Mouse (Mus musculus): ENCODE results near the gene 1700028K03Rik.
A peak's percentile ranks its signal among the peaks of the same experiment; 100 is the strongest.

The 1700028K03Rik gene

DNA sequence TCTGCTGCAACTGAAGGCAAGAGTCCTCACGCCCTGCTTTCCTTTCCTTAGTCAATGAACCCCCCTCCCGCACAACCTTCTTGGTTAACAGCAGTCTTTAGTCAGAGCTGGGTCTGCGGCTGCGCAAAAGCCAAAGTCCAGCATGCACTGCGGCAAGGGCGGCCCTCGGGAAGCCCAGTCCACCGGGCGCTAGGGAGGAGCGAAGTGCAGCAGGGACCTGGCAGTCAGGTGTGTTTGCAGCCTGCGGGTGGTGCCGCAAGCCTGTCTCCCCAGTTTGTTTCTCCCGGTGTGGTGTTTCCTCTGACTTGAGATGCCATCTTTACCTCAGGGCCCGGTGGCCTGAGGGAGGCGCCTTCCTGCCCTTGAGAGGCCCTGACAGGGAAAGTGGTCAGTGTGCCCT is at the start of gene 1700028K03Rik:
1700028K03Rik (plus strand) TSS at position 129 of the 400 bp plus-strand sequence.
- no peak for DNase-seq

DNA sequence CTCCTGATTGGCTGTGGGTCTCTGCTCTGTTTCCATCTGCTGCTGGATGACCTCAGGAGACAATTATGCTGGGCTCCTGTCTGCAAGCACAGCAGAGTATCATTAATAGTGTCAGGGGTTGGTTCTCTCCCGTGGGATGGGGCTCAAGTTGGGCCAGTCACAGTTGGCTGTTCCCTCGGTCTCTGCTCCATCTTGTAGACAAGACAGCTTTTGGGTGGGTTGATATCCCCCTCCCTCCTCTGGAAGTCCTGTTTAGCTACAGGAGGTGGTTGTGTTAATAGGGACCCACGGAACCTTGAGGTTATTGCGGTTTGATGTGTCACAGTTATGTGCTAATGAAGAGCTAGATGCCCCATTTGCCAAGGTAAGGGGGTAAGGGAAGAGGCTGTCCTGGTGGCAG is 45.5 kb upstream of the 1700028K03Rik start:
- DNase-seq, result no peak

DNA sequence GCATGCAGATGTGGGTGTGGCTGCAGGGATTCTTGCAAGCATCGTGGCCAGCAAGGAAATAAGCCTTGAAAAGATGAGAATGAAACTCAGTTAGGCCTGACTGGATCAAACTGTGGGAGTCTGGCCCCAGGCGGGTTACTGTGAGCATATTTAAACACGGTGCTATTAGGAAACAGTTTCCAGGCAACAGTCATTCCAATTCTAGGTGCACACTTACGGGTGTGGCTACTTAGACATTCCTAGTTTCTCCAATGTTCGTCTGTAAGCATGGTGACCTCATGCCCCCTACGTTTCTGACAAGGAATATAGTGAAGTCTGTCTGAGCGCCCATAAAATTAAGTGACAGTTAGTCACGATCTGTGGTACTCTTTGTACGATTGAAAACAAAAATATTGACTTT is 43.5 kb upstream of the 1700028K03Rik start:
- DNase-seq, result no peak

DNA sequence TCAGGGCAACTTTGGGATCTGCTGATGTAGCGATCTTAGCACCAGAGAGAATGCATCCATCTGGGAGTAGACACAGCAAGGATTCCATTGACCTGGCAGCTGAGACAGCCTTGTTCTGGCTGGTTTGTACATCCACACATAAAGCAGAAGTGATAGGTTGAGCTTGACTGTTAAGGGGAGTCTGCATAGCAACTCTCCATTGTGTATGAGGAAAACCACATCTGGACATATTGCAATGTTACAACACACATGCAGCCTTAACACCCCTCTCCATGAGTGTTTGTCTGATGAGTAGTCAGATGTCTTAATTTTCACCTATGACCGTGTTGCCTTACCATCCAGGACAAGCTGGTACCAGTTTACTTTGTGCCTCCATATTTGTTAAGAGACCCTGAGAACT is 42.0 kb upstream of the 1700028K03Rik start:
- no peak for DNase-seq

DNA sequence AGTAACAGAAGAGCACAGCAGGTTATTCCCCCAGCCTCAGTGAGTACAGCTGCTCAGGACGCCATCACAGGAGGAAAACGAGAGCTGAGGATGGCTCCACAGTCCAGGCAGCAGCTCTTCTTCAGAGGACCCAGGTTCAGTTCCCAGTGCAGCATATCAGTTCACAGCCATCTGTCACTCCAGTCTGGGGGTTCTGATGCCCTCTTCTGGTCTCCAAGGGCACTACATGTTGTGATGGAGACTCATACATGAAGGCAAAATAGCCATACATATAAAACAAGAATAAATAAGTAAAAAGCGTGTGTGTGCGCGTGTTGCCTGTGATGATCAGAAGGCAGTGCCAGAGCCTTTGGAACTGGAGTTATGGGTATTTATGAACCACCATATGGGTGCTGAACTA is 39.8 kb upstream of the 1700028K03Rik start:
- DNase-seq, result no peak

DNA sequence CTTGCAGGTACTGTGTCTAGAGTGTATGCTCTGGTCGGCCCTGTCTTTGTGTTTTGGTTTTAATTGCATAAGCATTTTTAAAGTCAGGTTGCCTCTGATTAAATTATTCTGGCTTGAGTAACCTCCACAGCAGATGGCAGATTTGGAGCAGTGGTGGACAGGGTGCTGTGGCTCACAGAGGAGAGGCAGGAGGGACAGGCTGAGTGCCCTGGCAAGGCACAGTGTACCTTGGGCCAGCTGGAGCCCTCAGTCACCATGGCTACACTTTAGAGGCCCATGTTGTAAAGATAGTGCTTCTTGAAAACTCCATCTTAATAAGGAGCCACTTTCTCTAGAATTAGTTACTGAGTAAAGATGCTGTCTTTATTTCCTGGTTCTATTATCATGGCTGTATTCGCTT is 38.5 kb upstream of the 1700028K03Rik start:
- no peak for DNase-seq

DNA sequence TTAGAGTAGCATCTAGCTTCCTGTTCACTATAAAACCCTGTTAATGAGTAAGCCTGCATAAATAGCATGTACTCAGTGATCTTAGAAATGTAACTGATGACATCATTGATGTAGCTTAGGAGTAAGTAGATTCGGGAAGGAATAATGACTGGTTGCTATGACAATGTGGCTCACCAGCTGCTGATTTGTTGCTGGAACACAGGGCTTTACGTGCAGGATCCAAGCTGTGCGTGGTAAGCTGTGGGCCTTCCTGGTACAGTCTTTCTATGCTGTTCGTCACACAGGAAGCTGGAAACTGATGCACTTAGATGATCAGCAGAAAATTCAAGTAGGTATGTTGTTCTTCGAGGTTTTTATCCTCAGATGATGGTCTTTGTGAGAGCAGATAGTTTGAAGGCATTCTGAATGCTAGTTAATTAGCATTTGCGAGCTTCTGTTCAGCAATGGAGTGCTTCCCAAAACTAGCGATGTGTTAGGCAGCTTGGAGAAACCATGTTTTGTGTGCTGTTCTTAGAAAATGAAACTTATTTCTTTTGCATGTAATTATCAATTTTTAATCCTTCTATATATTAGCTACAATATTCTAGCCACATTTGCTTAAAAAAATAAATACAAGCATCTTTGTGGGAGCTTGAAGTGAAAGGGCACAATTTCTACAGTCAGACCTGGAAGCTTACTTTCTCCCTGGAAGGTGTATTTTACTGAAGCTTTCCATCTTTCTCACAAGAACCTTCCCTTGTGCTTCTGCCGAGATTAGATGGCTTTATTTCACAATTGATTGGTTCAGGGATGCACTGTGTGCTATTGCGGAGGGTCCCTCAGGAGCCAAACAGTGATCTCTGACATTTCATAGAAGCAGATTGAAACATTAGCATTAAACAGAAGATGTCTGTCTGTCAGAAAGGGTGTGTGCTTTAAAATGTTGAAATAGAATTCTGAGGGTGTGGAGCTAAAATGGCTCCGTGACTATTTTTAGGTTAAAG is 36.7 kb upstream of the 1700028K03Rik start:
- no peak for DNase-seq

DNA sequence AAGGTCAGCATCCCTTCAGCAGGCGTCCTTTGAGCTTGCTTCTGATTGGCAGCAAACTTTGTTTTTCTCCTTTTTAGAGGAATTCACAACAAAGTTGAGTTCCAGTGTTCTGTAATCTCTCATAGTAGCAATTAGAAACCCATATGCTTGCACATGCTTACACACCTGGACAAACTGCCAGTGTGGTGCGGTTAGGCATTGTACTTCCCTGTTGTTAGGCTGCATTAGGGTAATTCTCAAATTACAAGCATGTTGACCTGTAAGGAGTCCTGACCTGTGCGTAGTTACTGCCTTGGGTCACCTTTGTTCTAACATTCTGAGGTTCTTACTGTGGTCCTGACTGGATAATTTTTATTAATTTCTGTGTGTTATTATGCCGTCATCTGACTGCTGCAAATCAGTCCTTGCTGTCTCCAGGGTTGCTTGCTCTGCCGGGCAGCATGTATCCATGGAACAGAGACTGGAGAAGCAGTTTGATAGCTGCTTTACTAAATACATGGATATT is 35.7 kb upstream of the 1700028K03Rik start:
- DNase-seq, result no peak

DNA sequence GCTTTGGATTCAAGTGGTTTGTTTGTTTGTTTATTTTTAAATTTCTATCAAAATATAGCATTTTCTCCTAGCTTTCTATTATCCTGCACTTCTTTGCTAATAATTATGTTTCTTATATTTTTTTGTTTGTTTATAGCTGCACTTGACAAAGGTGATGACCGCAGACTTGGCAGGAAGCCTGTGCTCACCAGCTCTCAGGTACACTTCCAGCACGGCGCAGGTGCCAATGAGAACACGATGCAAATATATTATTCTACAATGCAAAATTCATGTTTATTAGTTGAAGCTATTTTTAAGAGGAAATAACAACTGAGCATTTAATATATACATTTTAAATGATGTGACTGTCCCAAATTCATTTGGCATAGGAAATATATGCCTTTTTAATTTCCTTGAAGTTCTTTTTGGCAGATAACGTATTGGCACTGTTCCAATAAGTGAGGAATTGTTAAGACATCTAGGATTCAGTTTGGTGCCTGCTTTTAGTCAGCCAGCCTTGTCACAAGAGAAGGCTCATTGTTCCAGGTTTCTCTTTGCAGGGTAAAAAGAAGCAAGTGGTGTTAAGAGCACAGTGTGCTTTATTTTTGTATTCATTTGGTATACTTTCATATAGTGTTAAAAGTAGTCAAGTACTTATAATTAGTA is 34.5 kb upstream of the 1700028K03Rik start:
- DNase-seq, result no peak

DNA sequence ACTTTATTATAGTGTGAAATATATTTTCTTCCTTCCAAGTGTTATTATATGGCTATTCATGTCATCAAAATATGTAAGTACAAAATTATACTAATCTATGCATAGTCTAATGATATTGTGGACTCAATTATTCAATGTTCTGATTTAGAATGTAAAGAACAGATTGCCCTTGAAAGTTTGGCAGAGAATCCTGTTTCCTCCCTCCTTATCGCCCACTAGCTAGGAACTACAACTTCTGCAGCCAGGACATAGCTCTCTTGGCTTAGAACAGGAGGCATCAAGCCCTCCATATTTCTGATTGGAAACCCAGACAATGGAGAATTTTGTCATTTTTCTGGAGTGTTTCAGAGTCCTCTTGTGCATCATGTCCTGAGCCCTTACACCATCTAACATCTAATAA is 33.8 kb upstream of the 1700028K03Rik start:
- DNase-seq, result no peak

DNA sequence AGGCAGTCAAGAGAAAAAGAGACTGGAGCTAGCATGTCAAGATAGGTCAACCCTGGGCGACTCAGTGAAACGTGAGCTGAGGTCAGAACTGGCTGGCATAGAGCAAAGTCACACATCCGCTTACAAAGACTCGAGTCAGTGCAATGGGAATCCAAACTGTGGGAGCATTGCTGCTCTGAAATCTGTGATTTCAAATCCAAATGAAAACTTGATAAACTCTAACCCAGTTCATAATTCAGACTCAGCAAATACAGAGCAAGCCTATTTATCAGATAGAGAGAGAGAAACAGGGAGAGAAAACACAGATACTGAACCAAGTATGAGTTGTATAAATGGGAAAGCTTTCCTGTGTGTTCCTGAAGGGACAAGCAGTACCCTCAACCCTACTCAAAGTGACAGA is 27.2 kb upstream of the 1700028K03Rik start, which contains the start of gene Gm42669:
Gm42669 (plus strand) TSS at position 301 of the 400 bp plus-strand sequence.
- no peak for DNase-seq

DNA sequence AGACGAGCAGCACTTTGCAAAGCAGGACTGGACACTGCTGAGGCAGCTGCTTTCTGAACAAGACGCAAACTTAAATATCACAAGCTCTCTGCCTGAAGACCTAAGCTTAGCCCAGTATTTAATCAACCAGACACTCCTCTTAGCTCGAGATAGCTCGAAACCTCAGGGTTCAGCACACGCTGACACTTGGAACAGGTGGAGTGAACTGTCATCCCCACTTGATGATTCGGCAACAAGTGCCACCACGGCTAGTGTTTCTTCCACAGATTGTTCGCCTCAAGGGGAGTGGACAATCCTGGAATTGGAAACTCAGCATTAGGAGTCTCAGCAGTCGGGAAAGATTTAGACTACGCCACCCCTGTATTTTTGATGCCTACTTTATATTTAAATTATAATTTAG is 24.0 kb upstream of the 1700028K03Rik start:
- DNase-seq, result no peak

DNA sequence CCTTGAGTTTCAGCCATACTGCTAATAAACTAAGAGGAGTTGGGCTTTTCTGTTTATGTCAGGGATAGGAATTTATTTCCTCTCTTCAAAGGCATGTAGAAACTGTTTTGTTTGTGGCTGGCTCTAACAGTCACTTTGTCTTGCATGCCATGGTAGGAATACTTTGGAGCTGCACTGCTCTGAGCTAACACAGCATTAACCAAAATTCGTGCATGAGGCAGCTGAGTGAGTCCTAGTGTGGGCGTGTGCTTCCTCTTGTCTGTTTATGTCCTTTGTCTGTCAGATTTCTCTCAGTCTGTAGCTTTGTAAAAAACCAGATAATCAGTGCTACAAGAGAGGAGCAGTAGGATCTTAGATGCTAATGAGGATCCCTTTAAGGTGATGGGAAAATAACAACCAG is 23.2 kb upstream of the 1700028K03Rik start:
- DNase-seq, result no peak

DNA sequence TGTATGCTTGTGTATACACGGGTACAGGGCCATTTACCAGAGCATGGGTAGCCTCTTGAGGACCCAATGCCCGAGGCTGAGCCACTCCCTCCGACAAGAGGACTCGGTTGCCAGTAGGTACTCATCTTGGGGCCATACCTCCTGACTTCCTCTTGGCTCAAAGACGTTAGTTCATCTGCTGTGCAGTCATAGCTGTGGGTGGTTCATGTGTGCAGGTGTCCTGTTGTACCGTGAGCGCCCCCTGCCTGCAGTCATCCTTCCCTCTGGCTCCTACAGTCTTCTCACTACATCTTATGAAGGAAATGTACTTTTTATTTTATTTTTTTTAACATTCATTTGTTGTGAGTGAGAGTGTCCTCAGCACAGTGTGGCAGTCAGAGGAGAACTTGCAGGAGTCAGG is 20.9 kb upstream of the 1700028K03Rik start:
- DNase-seq, result peak; percentile 2 to 60

DNA sequence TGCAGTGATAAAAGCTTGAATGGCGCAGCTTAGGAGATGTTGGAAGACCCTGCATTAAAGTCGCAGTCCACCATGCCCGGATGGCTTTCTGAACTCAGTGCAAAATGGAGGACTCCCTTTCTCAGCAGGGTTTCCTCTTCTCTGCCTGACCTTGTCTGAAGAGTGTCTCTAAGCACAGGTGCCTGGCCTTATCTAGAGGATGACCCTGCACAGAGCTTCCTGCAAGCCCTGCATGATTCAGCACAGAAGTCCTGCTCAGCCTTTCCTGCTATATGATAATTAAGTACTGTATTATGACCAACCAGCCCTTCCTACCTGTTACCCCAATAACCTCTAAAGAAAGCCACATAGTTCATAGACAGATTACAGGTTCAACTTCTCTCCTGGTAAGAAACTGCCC is 19.1 kb upstream of the 1700028K03Rik start:
- no peak for DNase-seq

DNA sequence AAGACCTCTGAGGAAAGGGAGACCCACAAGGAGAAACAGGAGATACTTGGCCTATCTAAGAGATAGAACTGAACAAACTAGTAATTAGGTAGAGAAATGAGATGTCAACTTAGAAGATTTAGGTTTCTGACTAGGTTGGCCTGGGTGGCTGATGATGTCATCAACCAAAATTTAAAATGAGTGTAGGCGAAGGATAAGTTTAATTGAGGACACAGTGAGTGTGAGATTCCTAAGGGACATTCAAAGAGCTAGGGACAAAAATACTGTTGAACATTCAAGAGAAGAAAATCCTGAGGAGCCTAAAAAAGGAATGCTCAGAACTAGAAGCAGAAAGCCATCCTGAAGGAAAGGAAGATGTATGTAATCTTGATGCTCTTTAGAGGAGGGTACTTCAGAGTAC is 18.4 kb upstream of the 1700028K03Rik start:
- no peak for DNase-seq

DNA sequence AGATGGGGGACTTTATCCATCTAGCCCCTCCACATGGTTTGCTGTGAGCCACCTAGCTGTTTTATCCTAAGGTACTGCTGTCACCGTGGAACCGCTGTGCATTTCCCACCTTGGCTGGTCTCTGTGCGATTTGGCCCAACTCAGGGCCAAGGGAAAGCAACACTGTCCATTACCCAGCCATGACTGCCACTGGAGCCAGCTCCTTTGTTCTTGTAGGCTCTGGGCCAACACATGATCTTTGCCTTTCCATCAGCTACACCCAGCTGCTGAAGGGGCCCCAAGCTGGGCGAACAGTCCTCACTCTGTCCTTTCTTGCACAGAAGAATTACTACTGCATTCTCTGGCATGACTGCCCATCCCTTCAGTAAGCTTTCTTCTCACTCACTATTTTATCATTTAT is 15.9 kb upstream of the 1700028K03Rik start:
- DNase-seq, result no peak

DNA sequence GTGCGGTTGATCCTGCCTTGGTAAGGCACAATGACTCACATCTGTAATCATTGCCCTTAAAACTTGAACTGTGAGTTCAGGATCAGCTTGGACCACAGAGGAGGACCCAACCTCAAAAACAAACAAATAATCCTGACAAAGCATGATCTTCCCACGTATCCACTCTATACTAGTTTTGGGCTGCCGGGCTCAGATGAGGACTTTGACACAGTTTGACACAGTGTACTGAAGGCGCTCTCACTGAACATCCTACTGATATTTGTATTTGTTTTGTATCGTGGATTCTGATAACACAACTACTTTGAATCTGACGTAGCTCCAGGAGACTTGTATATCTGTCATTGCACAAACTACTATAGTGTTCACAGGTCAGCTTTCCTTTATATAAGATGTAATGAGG is 13.1 kb upstream of the 1700028K03Rik start:
- no peak for DNase-seq

DNA sequence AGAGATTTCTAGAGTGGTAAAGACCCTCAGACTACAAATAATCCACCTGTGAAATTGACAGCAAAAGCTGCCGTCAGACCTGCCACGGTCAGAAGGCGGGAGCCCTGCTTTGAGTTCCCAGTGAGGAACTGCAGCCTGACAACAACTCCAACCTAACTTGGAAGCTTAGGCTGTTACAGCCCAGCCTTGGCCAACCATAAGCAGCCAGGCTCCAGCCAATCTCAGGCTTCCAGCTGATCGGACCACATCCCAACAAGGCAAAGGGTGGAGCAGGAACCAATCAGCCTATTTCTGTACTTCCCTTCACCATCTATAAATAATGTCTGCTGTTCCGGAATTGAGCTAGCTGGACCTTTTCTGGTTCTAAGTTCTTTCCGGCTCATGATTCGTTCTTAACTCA is 12.6 kb upstream of the 1700028K03Rik start:
- DNase-seq, result peak; percentile 13 to 27

DNA sequence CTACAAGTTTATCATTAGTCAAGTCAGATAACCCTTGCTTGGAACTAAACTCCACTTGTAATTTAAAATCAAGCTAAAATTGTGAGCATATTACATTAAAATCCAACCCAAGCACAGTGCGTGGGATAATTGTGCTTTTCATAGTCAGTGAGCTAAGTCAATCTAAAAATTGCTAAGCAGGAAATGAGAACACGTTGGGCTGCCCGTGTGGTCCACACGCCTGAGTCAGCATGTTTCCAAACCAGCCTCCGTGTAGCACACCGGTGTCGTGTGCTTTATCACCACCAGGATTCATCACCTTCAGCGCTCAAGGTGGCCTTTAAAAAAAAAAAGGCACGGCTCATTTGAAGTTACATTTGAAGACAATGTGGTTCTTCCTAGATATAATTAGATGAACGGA is 10.2 kb upstream of the 1700028K03Rik start:
- no peak for DNase-seq

DNA sequence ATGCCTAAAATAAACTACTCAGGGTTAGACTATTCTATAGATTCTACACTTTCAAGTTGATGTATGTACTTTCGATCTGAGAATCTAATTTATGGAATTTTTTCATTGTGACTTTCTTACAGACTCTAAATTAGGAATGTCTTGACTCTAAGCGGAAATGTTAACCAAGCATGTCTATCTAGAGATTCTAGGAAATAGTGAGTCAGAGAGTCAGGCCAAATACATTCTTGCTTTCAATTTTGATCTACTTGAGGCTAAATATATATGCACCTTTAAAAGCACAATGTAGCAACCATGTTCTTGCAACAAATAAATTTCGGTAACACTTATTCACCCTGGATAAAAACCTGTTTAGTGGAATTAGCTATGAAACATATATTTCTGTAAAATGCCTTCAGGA is 5.7 kb upstream of the 1700028K03Rik start:
- no peak for DNase-seq

DNA sequence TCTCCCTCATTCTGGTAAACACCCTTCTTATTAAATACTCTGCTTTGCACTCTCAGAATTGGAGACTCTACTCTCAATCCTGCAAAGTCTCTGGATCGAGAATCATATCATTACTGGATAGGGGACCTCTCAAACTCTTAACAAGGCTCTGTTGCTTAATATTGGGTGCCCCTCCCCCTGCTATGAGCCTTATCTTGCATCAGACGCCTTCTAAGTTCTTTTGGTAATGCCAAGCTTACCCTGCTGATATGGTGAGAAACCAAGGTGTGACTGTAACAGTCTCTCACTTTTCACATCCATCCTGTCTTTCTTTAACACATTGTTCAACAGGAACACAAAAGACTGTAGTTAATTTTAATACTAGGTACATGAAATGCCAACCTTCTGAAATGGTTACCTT is 919 bp upstream of the 1700028K03Rik start:
- no peak for DNase-seq

DNA sequence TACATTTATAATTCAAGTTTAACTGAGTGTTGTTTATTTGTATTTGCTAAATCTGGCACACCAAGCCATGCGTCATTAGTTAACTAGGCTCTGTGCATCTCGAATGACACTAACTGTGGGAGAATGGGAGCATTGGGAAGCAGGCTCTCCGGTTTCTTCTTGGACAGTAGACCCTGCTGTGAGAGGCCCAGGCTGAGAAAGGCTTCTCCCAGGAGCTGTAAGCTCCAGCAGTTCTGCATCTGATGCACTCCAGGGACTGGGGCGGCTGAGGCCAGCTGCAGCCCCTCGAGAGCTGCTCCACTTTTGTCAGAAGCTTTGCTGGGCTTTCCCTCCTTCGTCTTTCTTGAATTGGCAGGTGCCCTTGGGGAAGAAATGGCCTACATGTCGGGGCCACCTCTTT is 7.2 kb downstream of the 1700028K03Rik start:
- no peak for DNase-seq

DNA sequence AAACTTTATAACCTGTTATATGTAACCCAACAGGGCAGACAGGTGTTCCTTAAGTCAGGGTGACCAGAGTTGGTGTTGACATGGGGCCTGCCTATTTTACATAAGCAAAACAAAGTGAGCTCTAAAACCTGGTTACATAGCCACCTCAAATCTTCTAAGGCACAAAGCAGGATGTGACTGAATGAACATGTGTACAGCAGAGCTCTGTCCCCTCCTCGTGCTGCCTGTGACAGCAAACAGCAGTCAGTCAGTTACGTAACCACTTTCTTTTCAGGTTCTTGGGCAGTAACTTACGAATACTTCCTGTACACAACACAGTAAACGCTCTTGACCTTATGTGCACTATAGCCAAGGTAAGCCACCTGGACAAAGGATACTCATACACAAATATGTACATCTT is 11.4 kb downstream of the 1700028K03Rik start:
- no peak for DNase-seq
